Mouse (Mus musculus): Measurements from ENCODE around the gene Gm20431.

The Gm20431 gene

GRCm38 (mm10) chr2:167661270-167662203 lies at the start of gene Gm20431:
Gm20431 (minus strand) TSS chr2:167661496.
- peak; percentile 96 for DNase-seq

DNA sequence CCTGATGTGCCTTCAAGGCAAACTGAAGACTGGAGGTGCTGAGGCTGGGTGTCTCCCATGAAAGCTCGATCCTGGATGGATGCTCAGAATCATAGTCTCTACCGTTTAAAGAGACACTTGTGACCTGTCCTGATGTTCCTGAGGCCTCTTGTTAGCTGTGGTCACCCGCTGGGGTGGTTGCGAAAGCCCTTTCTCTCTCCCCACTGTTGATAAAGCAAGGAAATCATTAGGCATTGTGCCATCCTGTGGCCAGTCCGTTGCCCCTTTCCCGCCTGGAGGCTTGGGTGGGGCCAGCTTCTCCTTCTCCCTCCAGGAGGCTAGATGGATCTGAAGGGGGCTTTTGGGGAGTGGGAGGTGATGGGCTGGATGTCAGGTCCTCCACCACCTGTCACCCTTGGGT lies 49.3 kb upstream of the Gm20431 start:
- DNase-seq: no peak

DNA sequence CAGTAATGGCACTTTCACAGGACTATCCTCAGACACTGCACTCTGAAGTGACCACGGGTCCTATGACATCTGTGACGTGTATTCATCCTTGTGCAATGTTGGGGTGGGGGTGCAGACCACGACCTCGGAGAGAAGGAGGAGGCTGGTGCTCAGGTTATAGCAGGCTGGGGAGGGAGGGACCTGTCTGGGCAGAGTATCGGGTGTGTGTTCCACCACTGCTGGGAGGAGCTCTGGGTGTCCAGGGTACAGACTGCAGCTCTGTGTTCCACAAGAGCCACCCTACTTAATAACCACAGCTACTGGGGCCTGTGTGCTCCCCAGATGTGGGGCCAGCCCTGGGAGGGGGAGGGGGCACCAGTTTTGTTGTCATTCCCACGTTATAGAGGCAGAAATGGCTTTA lies 48.7 kb upstream of the Gm20431 start:
- no peak for DNase-seq

DNA sequence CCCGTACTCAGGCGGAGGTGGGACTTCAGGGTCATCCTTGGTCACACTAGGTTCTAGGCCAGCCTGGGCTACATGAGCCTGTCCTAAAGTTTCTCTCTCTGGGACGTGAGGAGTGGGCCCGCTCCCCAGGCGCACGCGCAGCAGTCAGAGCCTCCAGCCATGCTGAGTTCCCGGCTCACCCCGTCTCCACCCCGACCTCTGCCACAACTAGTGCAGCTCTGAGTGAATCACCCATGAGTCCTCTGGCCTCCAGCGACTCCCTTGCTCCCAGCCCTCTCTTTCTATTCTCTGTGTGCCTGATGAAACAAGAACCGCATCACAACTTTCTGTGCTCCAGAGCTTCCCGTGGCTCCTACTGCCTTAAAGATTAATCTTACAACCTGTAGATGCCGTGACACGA lies 47.1 kb upstream of the Gm20431 start:
- DNase-seq: no peak

DNA sequence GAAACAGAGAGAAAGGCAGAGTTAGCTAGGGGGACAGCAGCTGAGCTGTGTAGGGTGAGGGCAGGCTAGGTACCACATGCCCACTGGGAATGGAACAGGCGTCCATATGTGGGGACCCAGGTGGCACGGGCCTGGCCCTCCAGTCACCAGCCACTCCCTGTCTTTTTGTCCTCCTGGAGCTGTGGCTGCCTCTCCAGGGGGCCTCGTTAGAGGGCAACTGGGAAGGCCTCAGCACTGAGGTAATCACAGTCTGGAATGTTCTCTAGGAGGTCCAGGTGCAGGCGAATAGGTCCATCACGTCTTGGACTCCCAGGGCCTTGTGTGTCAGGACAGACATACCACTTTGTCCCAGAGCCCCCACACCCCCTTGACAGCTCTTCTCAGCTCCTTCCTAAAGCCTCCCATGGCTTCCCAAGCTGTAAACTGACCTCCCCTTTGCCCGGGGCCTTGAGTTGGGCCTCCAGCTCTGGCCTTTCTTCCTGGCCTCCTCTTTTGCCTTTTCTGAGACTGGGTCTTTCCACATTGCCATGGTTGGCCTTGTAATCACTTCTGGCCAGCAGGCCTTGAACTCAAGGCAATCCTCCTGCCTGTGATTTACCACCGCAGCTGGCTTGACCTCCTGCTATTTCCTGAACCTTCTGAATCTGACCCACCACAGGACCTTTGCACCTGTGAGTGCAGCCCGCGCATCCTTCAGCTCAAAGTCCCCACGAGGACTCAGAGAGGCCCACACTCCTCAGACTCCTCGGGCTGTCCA lies 45.1 kb upstream of the Gm20431 start:
- DNase-seq: no peak

- DNase-seq: no peak
Observed at GRCm38 (mm10) chr2:167704409-167704808, 43.1 kb upstream of the Gm20431 start.

- no peak for DNase-seq
Observed at GRCm38 (mm10) chr2:167702126-167702525, 40.8 kb upstream of the Gm20431 start.

GRCm38 (mm10) chr2:167701472-167701871 lies 40.2 kb upstream of the Gm20431 start:
- DNase-seq: no peak

- no peak for DNase-seq
Observed at GRCm38 (mm10) chr2:167700018-167700417, 38.7 kb upstream of the Gm20431 start.

DNA sequence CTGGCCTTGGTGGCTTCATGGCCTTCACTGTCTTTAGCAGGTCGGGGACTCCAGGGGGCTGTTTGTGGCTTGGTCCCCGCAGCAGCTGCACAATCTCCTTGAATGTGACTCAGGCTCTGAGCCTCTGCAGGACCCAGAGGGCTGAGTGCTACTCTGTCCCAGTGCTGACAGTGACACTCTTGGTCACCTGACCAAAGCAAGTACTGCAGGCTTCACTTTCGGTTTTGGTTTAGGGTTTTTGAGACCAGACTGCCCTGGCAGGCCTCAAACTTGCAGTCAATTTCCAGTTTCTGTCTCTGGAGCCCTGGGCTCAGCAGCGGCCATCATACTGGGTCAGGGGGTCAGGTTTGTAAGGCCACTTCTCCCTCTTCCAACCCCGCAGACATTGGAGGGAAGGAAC lies 36.6 kb upstream of the Gm20431 start:
- no peak for DNase-seq

DNA sequence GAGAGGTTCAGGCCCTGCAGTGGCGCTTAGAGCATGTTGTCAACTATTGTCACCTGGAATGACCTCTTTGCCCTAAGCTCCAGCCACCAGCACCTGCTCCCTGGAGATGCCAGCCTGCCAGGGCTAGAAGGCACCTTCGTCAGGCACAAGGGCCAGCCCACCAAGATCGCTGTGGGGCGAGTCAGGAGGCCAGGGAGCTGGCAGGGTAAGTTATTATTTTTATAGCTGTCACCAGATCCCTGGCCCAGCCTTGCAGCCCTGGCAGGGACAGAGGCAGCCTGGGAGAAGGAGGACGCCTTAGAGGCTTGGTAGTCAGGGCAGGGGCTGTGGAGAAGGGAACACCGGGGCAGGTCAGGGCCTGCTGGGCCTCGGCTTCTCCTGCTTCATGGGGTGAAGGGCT lies 34.8 kb upstream of the Gm20431 start:
- no peak for DNase-seq

GRCm38 (mm10) chr2:167695491-167695890 lies 34.2 kb upstream of the Gm20431 start:
- DNase-seq: no peak

- no peak for DNase-seq
Observed at GRCm38 (mm10) chr2:167694963-167695362, 33.7 kb upstream of the Gm20431 start.

DNA sequence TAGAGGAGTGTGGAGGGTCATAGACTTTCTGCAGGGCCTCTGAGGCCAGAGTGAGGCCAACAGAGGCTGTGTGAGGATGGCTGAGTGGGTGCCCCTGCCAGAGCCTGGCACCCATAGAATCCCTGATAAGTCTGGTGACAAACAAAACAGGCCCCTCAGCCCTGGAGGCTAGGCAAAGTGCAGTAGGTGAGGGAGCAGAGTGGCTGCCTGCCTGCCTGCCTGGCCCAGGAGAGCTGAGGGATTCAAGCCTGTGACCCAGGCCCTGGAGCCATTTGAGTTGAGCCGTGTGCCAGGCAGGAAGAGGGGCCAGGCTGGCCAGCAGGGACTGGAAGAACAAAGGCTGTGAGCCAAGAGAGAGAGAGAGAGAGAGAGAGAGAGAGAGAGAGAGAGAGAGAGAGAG lies 32.9 kb upstream of the Gm20431 start:
- no peak for DNase-seq

DNA sequence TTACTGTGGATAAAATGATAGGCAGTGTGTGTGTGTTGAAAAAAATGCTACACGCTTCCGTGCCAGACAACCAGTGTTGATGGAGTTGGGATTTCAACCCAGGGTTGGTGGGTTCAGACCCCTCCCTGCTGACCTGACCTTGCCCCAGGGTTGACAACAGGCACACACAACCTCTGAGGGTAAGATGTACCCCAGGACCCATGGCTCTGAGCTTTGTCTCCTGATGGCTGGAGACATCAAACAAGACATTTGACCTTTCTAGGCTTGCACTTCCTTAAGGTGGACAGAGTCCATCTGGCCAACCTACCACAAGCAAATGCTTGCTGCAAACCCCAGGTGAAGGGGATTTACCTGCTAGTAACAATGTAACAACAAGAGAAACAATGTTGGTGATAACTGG lies 32.2 kb upstream of the Gm20431 start:
- DNase-seq: no peak

DNA sequence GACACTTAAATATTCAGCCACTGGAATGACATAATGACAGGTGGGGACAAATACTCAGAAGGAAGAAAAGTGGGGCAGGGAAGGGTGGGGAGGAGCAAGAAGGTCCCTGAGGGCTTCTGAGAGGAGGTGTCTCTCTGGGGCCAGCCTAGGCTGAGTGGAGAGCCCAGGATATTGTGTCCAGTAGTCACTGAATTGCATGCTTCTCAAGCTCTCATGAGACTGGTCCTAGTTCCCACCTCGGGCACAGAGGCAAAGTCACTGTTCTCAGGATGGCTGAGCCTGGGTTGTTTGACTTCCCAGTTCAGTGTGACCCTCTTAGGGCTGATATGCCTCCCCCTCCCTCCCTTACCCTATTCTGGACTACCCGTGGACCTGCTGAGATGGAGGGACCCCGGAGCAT lies 31.5 kb upstream of the Gm20431 start:
- no peak for DNase-seq

DNA sequence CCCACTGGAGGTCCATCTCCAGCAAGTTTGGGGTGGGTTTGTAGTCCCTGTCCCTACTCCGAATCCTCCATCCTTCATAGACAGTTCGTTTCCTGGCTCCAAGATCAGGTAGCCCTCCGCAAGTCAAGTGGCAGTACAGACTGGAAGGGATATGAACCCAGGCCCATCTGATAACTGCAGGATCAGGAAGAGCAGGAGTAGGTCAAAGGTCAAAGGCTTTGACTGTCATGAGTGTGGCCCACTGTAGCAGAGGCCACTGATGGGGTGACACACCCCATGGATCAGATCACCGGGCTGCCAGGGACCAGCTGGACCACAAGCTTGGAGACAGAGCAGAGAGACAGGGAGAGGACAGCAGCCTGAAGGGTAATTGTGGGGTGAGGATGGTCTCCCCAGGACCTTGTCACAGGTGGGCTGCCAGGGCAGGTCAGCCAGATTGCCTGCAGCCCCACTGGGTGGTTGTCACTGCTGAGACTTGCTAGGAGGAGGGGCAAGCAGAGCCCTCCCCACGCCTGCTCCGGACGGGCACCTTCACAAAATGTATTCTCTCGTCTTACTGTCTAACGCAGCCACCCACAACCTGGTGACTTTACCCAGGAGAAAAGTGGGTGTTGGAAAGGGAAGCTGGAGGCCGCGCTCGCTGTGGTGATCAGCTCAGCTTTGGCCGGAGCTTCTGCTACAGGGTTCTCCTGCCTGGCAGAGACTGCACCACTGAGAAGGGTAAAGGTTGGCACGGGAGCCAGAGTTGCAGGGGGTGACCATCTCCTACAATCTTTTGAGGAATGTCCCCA lies 30.8 kb upstream of the Gm20431 start:
- DNase-seq: no peak

DNA sequence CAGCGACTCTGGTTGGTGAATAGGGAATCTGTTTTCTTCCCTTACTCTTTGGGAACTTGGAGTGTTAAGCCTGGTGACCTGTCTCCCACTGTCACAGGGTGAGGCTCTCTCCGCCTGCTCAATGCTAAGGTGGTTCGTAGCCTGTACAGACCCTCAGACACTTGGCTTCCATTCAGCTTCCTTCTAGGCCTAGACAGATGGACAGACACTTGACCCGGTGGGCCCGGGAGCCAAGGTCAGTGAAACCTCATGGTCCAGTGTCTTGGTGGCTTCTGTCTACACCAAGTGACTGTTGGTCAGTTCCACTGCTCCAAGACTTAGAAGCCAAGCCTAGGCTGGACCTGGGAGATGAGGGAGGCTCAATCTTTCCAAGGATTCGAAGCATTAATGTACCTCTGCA lies 30.1 kb upstream of the Gm20431 start:
- no peak for DNase-seq

DNA sequence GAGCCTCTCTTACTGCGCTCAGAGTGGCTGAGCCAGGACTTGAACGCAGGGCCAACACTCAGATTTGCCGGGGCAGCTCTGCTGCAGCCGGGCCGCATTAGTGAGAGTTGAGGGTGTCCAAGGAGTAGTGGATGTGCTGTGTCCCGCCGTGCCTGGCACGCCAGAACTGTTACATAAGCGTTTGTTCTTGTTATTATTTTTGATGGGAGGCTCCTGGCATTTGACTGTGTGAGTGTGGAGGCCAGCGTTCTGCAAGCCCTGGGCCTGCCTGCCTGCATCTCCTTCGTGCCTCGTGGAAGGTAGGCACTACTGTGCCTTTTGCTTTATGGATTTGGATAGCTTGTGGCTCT lies 29.6 kb upstream of the Gm20431 start:
- peak; percentile 58 for DNase-seq

GRCm38 (mm10) chr2:167690219-167690961 lies 29.1 kb upstream of the Gm20431 start:
- DNase-seq: peak; percentile 78

DNA sequence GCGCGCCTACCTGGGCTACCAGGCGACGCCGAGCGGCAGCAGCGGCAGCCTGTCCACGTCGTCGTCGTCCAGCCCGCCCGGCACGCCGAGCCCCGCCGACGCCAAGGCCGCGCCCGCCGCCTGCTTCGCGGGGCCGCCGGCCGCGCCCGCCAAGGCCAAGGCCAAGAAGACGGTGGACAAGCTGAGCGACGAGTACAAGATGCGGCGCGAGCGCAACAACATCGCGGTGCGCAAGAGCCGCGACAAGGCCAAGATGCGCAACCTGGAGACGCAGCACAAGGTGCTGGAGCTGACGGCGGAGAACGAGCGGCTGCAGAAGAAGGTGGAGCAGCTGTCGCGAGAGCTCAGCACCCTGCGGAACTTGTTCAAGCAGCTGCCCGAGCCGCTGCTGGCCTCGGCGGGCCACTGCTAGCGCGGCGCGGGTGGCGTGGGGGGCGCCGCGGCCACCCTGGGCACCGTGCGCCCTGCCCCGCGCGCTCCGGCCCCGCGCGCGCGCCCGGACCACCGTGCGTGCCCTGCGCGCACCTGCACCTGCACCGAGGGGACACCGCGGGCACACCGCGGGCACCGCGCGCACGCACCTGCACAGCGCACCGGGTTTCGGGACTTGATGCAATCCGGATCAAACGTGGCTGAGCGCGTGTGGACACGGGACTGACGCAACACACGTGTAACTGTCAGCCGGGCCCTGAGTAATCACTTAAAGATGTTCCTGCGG lies 28.4 kb upstream of the Gm20431 start, which contains the start of gene Tmem189:
Gene Tmem189, minus strand, starts transcription at position 322 of the 718 bp plus-strand sequence.
- DNase-seq: peak; percentile 62
